Mouse (Mus musculus) midbrain, embryonic 14.5 days (tissue): ENCODE measurements around the gene Ankrd61. TPM values are rescaled to one million over a fixed set of nuclear protein-coding genes. Genes with fewer than 3 reads are reported as not detected.
A peak's percentile ranks its signal among the peaks of the same experiment; 100 is the strongest.

ENCODE experiments used
- ATAC-seq: fragments of 200-750 bp; cut with Nextera tagmentation; 2 replicates; pipeline ENCODE4 v1.8.0; 2017; ENCODE audit warnings: moderate number of reproducible peaks, moderate library complexity; ENCODE audit not compliant: low FRiP score, low TSS enrichment
- DNase-seq: peaks from one replicate; pipeline ENCODE4 v3.0.0-alpha.2; 2015
- H3K27ac ChIP-seq: fragments of 300-500 bp; sonication (generic); replicated peaks from 2 replicates; pipeline ENCODE4 v1.5.1; 2014; ENCODE audit warnings: mild to moderate bottlenecking, low read depth, low read length, moderate library complexity
- H3K27me3 ChIP-seq: fragments of 300-500 bp; sonication (generic); 2 replicates; pipeline ENCODE4 v1.6.1; 2014; ENCODE audit warnings: low read length, control low read depth, mixed read lengths; ENCODE audit not compliant: control insufficient read depth, insufficient read depth
- H3K36me3 ChIP-seq: fragments of 300-500 bp; sonication (generic); 2 replicates; pipeline ENCODE4 v1.6.1; 2014; ENCODE audit warnings: low read length, control low read depth; ENCODE audit not compliant: control insufficient read depth, insufficient read depth
- H3K4me1 ChIP-seq: fragments of 300-500 bp; sonication (generic); 2 replicates; pipeline ENCODE4 v1.6.1; 2014; ENCODE audit warnings: mild to moderate bottlenecking, antibody characterized with exemption, low read length, control low read depth; ENCODE audit not compliant: control insufficient read depth, insufficient read depth
- H3K4me2 ChIP-seq: fragments of 300-500 bp; sonication (generic); 2 replicates; pipeline ENCODE4 v1.6.1; 2014; ENCODE audit warnings: mild to moderate bottlenecking, low read length, moderate library complexity
- H3K4me3 ChIP-seq: fragments of 300-500 bp; sonication (generic); replicated peaks from 2 replicates; pipeline ENCODE4 v1.5.1; 2014; ENCODE audit warnings: low read depth, low read length
- H3K9ac ChIP-seq: fragments of 300-500 bp; sonication (generic); replicated peaks from 2 replicates; pipeline ENCODE4 v1.6.1; 2014; ENCODE audit warnings: mild to moderate bottlenecking, low read length, moderate library complexity
- H3K9me3 ChIP-seq: fragments of 300-500 bp; sonication (generic); 2 replicates; pipeline ENCODE4 v1.6.1; 2016; ENCODE audit warnings: low read length, control low read depth, mixed read lengths; ENCODE audit not compliant: control insufficient read depth
- WGBS: fragments of 180-500 bp; shearing (Covaris S2); extraction: QIAGEN DNeasy Blood & Tissue Kit; methylation state at CpG from one replicate; pipeline ENCODE4 v1.1.7; 2014; 5-methylcytosine and 5-hydroxymethylcytosine counted together
- polyA plus RNA-seq: library from polyadenylated mRNA; unstranded; fragments of >200 nt; fragmentation: Nextera tagmentation; extraction: Ambion mirVana; gene quantifications from 2 replicates; pipeline ENCODE4 v1.2.1, GENCODE M21; 2014

Gene Ankrd61
- polyA plus RNA-seq, 1 experiment from 2014 or later = 0.61 TPM

GRCm38 (mm10) chr5:143908926-143909325 lies 11.4 kb upstream of the Ankrd61 start:
- Histone ChIP-seq H3K9me3 (no peaks in the 10 kb centered on the region), H3K4me2 (peak overlapping the region; percentile 82), H3K4me3 (peak overlapping the region; percentile 75), H3K4me1 (peaks cover 20% of the 10 kb centered on the region), H3K9ac (peak overlapping the region; percentile 60), H3K36me3 (peaks cover 33% of the 10 kb centered on the region), H3K27me3 (no peaks in the 10 kb centered on the region), H3K27ac (peak overlapping the region; percentile 84)
- WGBS = 3% methylated on average over 9 of the region's 9 CpGs
- ATAC-seq (no peak), DNase-seq (no peak)

DNA sequence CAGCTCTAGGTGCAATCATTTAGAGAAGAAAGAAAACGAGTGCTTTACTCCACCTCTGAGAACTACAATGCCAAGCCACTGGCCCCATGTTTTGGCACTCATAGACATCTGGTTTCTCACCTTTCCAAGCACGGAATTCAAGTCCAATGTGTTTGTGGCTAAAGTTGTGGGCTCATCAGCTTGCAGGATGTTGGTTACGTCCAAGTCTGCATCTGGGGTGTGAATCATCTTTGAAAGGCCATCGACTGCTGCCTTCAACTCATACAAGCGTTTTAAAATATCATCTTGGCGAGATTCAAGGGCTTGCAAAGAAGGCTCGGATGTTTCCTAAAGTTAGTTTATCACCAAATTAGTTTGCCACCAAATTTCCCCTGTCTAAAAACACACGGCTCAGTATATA lies 8.9 kb upstream of the Ankrd61 start:
- no peak overlapping the region for H3K4me3 ChIP-seq
- no peaks in the 10 kb centered on the region for H3K27me3 ChIP-seq
- H3K9me3 ChIP-seq = no peaks in the 10 kb centered on the region
- H3K9ac ChIP-seq = no peak overlapping the region
- DNase-seq (no peak), ATAC-seq (no peak)
- H3K36me3 ChIP-seq = peaks cover 49% of the 10 kb centered on the region
- H3K4me1 ChIP-seq = peaks cover 20% of the 10 kb centered on the region
- no peak overlapping the region for H3K27ac ChIP-seq
- no peak overlapping the region for H3K4me2 ChIP-seq
- WGBS = 89% methylated on average over 8 of the region's 8 CpGs

GRCm38 (mm10) chr5:143903813-143904212 lies 6.3 kb upstream of the Ankrd61 start:
- peaks cover 75% of the 10 kb centered on the region for H3K36me3 ChIP-seq
- 92% methylated on average over 4 of the region's 4 CpGs for WGBS
- H3K4me2 ChIP-seq = no peak overlapping the region
- no peak overlapping the region for H3K9ac ChIP-seq
- H3K9me3 ChIP-seq = no peaks in the 10 kb centered on the region
- peaks cover 10% of the 10 kb centered on the region for H3K4me1 ChIP-seq
- no peak overlapping the region for H3K4me3 ChIP-seq
- H3K27ac ChIP-seq = no peak overlapping the region
- no peak for DNase-seq
- ATAC-seq = no peak
- no peaks in the 10 kb centered on the region for H3K27me3 ChIP-seq

DNA sequence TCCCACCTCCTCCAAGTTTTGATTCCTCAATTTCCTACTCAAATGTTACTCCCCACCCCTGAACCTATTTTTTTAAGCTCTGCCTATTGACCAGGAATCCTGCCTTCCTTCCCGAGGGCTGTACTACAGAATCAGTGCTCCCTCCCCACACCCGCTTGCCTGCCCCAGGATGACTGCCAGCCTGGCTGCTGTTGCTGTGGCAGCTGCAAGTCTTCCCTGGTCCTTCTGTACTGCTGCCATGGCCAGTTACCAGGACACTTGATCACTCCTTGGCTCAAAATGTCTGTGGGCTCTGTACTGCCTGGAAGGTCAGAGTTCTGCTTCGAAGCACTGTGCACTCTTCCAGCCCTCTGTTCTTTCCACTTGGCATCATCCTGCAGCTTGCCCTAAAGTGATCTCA lies 4.6 kb upstream of the Ankrd61 start:
- Histone ChIP-seq H3K4me1 (no peaks in the 10 kb centered on the region), H3K4me3 (no peak overlapping the region), H3K27ac (no peak overlapping the region), H3K36me3 (peaks cover 91% of the 10 kb centered on the region), H3K9ac (no peak overlapping the region), H3K27me3 (no peaks in the 10 kb centered on the region), H3K4me2 (no peak overlapping the region), H3K9me3 (no peaks in the 10 kb centered on the region)
- WGBS = 89% methylated on average over 3 of the region's 3 CpGs
- DNase-seq = no peak
- ATAC-seq = no peak

DNA sequence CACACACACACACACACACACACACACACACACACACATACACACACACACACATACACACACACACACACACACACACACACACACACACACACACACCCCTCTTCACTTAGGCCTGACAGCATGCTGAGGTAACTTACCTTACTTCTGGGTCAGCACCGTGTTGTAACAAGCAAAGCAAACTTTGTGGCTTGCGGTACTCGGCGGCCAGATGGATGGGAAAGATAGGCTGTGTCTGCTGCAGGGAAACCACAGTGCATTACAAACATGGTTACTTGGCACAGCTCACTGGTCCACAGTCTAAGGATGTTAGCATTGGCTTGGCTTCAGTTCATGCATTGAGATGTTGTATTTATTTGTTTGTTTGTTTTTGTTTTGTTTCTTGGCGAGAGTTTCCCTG lies 4.1 kb downstream of the Ankrd61 start:
- Histone ChIP-seq H3K27ac (no peak overlapping the region), H3K9ac (no peak overlapping the region), H3K4me3 (no peak overlapping the region), H3K36me3 (peaks cover 86% of the 10 kb centered on the region), H3K27me3 (no peaks in the 10 kb centered on the region), H3K9me3 (no peaks in the 10 kb centered on the region), H3K4me2 (no peak overlapping the region), H3K4me1 (no peaks in the 10 kb centered on the region)
- ATAC-seq (no peak), DNase-seq (no peak)
- WGBS = 90% methylated on average over 5 of the region's 5 CpGs

- H3K4me3 ChIP-seq = no peak overlapping the region
- no peak overlapping the region for H3K4me2 ChIP-seq
- ATAC-seq (no peak), DNase-seq (no peak)
- no peaks in the 10 kb centered on the region for H3K9me3 ChIP-seq
- H3K27me3 ChIP-seq = no peaks in the 10 kb centered on the region
- H3K27ac ChIP-seq = no peak overlapping the region
- H3K9ac ChIP-seq = no peak overlapping the region
- 75% methylated on average over 9 of the region's 9 CpGs for WGBS
- H3K4me1 ChIP-seq = no peaks in the 10 kb centered on the region
- H3K36me3 ChIP-seq = peaks cover 86% of the 10 kb centered on the region
Observed at GRCm38 (mm10) chr5:143892255-143892886, 5.1 kb downstream of the Ankrd61 start.

DNA sequence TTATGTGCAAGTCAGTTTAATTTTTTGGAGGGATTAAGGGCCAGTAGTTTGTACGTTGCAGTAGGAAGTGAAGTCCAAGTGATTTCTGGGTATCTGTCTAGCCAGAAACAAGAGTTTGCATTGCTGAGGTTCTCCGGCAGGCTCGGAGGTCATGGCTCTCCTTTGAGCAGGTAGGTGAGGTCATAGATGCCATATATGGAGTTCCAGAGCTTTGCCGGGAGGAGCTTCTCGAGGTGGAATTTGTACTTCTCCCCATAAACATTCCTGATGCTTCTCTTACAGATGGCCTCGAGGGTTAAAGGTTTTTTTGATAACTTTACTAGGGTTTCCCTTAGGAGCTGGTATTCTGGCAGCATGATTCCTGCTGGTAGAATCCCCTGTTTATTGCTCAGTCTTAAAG lies 6.7 kb downstream of the Ankrd61 start:
- 92% methylated on average over 6 of the region's 6 CpGs for WGBS
- Histone ChIP-seq H3K4me2 (no peak overlapping the region), H3K9me3 (no peaks in the 10 kb centered on the region), H3K36me3 (peaks cover 86% of the 10 kb centered on the region), H3K27me3 (no peaks in the 10 kb centered on the region), H3K4me3 (no peak overlapping the region), H3K27ac (no peak overlapping the region), H3K4me1 (no peaks in the 10 kb centered on the region), H3K9ac (no peak overlapping the region)
- DNase-seq (no peak), ATAC-seq (no peak)

GRCm38 (mm10) chr5:143885274-143885673 lies 12.2 kb downstream of the Ankrd61 start:
- no peaks in the 10 kb centered on the region for H3K9me3 ChIP-seq
- H3K4me3 ChIP-seq = no peak overlapping the region
- no peak for DNase-seq
- H3K27ac ChIP-seq = no peak overlapping the region
- no peaks in the 10 kb centered on the region for H3K4me1 ChIP-seq
- H3K36me3 ChIP-seq = peaks cover 98% of the 10 kb centered on the region
- H3K4me2 ChIP-seq = no peak overlapping the region
- ATAC-seq = no peak
- no peaks in the 10 kb centered on the region for H3K27me3 ChIP-seq
- no peak overlapping the region for H3K9ac ChIP-seq
- 98% methylated on average over 3 of the region's 3 CpGs for WGBS

DNA sequence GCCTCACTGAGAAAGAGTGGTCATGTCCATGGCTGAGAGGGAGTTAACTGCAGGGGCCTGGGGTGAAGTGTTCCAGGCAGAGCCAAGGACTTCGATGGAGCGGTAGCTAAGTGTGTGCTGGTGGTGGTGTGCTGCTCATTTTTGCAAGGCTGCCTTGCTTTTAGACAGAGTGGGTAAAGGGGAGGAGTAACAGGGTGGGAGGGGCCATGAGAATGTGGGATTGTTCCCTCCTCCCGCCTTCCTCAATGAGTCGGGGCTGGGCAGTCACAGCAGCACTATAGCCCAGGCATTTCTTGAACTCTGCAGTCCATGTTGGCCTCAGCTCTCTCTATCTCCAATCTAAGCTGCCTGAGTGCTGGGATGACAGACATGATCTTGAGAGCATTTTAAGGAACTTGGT lies 22.9 kb downstream of the Ankrd61 start:
- Histone ChIP-seq H3K27me3 (no peaks in the 10 kb centered on the region), H3K4me2 (no peak overlapping the region), H3K9ac (no peak overlapping the region), H3K27ac (no peak overlapping the region), H3K36me3 (peaks cover 67% of the 10 kb centered on the region), H3K4me3 (no peak overlapping the region), H3K4me1 (no peaks in the 10 kb centered on the region), H3K9me3 (no peaks in the 10 kb centered on the region)
- WGBS = 73% methylated on average over 4 of the region's 4 CpGs
- DNase-seq = no peak
- ATAC-seq = no peak
